Mouse (Mus musculus) adrenal gland, postnatal 10 days (tissue): ENCODE data around the gene Pik3r2. TPM values are rescaled to one million over a fixed set of nuclear protein-coding genes. Genes with fewer than 3 reads are reported as not detected.

Experiments used
- DNase-seq: peaks from one replicate; pipeline ENCODE4 v3.0.0; 2021; ENCODE audit warnings: mixed read lengths
- total RNA-seq, 2 experiments: library from RNA; stranded (reverse); gene quantifications; 2 replicates each; pipeline ENCODE4 v1.2.3; 2021

Pik3r2 gene
- total RNA-seq, 2 experiments from 2014 or later: 37.7 to 46.4 TPM

- DNase-seq: no peak
Measured at GRCm38 (mm10) chr8:70801830-70802229, 25.3 kb upstream of the Pik3r2 start.

DNA sequence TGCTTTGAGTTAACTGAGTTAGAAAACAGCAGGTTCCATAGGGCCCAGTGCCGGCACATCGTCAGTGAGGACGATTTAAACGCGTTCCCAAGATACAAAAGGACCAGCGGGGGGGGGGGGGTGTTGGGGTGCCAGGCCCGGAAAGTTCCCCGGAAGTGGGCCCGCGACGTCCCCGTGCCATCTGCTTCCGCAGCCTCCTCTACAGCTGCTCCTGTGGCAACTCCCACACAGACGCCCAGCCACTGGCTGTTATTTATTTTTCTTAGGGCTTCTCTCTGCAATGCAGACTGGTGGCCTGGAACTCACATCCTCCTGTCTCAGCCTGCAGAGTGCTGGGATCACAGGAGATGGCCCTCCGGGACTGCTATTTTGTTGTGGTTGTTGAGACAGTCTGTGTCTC is 24.6 kb upstream of the Pik3r2 start:
- DNase-seq: no peak

GRCm38 (mm10) chr8:70800648-70801047 is 24.1 kb upstream of the Pik3r2 start:
- no peak for DNase-seq

GRCm38 (mm10) chr8:70798281-70798680 is 21.8 kb upstream of the Pik3r2 start:
- no peak for DNase-seq

GRCm38 (mm10) chr8:70797081-70798070 is 20.9 kb upstream of the Pik3r2 start:
- DNase-seq: peak; percentile 92

GRCm38 (mm10) chr8:70796403-70797080 is 20.0 kb upstream of the Pik3r2 start:
- DNase-seq: peak; percentile 96

DNA sequence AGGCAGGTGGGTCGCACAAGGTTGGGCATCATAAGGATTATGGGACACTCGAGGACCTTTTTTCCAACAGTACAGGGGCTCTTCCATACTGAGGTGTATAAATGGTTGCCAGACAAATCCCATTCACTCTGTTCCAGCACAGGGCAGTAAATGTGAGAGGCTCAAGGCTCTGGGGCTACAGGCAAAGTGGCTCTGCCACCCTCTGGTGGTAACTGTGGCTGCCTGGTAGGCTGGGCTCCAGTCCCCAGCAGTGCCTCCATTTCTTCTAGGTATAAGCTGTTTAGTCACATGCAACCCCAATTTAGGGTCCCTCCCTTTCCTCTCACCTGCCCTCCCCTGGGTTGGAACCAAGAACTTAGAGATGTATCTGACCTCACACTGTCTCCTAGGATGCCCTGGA is 18.9 kb upstream of the Pik3r2 start:
- DNase-seq: no peak

GRCm38 (mm10) chr8:70794215-70794614 is 17.7 kb upstream of the Pik3r2 start:
- no peak for DNase-seq

DNA sequence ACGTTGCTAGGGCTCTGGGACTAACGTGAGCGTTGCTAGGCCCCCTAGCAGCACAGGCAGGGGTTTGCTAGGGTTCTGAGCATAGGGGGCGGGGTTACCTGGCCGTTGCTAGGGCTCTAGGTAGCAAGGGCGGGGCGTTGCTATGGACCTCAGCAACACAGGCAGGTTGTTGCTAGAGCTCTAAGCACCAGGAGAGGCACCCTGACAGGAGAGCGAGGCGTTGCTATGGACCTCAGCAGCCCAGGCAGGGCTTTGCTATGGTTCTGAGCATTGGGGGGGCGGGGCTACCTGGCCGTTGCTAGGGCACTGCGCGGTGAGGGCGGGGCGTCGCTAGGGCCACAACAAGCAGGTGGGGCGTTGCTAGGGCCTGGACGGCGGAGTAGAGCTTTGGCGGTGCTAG is 16.2 kb upstream of the Pik3r2 start:
- peak; percentile 69 for DNase-seq

DNA sequence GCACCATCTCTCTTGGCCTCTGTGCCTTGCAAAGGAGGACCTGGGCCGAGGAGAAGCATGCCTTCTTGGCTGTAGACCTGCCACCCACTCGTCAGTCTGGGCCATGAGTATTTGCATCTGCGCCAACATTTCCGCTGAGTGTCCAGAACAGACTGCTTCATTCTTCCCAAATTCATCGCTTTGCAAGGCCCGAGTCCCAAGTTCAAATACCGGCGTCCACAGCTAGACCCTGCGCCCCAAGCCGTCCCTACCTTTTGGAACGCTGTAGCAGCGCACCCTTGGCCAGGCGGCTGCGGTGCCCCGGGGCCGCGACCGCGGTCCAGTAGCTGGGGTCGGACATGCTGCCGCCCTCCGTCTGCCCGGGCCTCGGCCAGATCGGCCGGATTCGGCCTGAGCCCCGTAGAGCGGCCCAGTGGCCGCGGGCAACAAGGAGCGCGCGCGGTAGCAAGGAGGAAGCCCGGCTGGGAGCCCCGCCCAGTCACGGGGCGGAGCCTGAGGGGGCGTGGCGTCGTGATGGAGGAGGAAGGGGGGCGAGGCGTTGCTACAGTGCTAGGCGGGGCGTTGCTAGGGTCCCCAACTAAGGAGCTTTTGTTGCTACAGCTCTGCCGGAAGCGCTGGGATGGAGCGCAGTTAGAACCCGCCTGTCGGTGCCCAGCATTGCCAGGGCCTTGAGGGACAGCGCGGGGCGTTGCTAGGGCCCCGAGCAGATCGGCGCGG is 15.6 kb upstream of the Pik3r2 start:
- peak; percentile 99 for DNase-seq

DNA sequence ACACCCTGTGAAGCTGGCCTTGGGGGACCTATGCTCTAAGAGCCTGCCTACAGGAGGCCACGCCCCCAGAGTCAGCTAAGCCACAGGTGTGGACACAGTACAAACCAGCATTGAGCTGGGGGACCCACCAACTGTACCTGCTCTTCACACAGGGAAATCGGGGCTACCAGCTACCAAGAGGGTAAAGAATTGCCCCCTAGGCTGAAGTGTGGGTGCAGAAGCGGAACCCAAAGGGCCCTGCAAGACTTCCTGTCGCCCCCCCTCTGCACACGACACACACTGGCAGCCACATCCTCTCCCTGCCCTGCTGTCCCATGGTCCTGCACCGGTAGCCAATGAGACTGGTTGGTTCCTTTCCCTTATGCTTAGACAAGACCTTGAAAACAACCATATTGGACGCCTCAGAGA is 14.8 kb upstream of the Pik3r2 start:
- no peak for DNase-seq

DNA sequence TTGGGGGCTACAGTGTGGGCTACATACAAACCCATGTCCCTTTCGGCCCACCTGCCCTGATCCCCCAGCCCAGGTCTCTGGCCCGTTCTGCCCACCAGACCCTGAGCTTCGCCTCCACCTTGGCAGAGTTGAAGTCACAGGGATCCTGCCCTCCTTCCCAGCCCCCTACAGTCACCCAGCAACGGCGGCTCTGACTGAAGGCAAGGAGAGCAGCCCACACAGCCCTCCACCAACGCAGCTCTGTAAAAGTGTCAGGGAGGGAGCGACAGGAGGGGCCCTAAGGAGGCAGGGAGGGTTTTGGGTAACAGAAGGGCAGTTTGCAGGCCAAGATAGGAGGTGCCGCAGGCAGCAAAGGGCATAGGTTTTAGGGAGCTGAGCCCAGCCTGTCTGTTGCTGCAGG is 14.3 kb upstream of the Pik3r2 start:
- DNase-seq: no peak

- no peak for DNase-seq
Measured at GRCm38 (mm10) chr8:70789046-70789445, 12.5 kb upstream of the Pik3r2 start.

GRCm38 (mm10) chr8:70787941-70788667 is 11.6 kb upstream of the Pik3r2 start:
- no peak for DNase-seq

DNA sequence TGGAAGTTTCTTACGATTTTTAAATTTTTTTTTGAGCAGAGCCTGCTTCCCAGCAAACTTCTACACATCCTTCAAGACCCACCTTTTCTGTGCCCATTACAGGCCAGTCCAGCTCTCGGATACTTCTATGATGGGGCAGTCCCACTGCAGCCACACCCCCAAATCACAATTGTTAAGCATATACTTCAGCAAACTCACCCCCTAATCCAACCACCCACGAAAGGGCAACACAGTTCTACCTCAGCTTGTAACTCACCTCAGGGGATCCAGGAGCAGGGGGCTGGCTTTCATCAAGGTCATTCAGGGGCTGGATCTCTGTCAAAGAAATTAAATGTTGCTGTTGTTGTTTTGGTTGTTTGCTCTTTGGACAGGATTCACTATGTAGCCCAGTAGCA is 10.5 kb upstream of the Pik3r2 start:
- no peak for DNase-seq

- DNase-seq: no peak
Measured at GRCm38 (mm10) chr8:70786291-70787050, 10.0 kb upstream of the Pik3r2 start.

GRCm38 (mm10) chr8:70780093-70780492 is 3.6 kb upstream of the Pik3r2 start:
- no peak for DNase-seq

GRCm38 (mm10) chr8:70775851-70776495 is 540 bp downstream of the Pik3r2 start:
- DNase-seq: no peak

GRCm38 (mm10) chr8:70775227-70775626 is 1.3 kb downstream of the Pik3r2 start:
- DNase-seq: no peak

DNA sequence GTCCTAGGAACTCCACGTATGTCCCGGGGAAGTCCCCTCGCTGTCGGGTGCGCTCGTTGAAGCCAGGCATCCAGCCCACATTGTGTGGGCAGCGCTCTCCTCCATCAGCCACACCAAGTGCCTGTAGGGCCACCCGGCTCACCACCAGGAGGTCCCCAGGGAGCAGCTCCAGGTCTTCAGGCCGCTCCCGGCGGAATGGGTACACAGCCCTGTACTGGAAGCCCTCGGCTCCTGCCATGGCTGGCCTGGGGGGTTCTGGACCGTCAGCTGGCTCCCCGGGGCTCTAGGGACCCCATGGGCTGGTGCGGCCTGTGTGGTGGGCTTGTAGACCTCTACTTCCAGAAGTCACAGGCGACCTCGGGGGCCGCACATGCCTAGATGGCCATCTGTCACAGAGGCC is 1.8 kb downstream of the Pik3r2 start:
- DNase-seq: no peak

DNA sequence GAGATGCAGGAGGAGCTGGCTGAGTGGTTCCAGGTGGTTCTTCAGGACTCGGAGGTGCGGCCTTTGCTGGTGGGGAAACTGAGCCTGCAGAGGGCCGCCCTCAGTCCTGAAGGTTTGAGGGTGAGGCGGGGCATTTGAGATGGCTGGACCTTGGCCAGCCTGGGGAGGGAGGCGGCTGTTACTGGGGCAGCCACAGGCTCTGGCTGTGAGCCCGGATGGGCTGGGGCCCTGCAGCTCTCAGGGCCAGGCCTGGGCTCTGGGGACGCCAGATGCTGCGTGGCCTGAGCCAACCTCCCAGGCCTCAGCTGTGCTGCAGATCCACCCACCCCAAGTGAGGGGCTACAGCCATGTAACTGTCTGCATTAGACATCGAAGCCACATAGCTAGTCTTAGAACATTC is 2.7 kb downstream of the Pik3r2 start:
- DNase-seq: peak; percentile 90
